Mouse (Mus musculus) olfactory bulb, adult 2 months (tissue): ENCODE data around the gene Ddah1. TPM values are rescaled to one million over a fixed set of nuclear protein-coding genes. Genes with fewer than 3 reads are reported as not detected.

Experiments
- H3K27ac ChIP-seq: fragments of 200-500 bp; 2 replicates; pipeline ENCODE4 v1.5.1; 2012; ENCODE audit warnings: low read depth, low read length; ENCODE audit not compliant: insufficient read depth
- H3K4me1 ChIP-seq: fragments of 200-500 bp; 2 replicates; pipeline ENCODE4 v1.6.1; 2012; ENCODE audit warnings: low read length; ENCODE audit not compliant: control insufficient read depth, insufficient read depth
- H3K4me3 ChIP-seq: fragments of 200-500 bp; 2 replicates; pipeline ENCODE4 v1.5.1; 2012; ENCODE audit warnings: mild to moderate bottlenecking, low read depth, low read length, moderate library complexity; ENCODE audit not compliant: insufficient read depth
- CTCF ChIP-seq: fragments of 200-500 bp; IDR thresholded peaks from 2 replicates; pipeline ENCODE4 v1.5.1; 2012; ENCODE audit warnings: low read depth, mild to moderate bottlenecking, low read length, moderate library complexity; ENCODE audit not compliant: insufficient read depth
- POLR2A ChIP-seq: fragments of 200-500 bp; IDR thresholded peaks from 2 replicates; pipeline ENCODE4 v1.6.1; 2012; ENCODE audit warnings: mild to moderate bottlenecking, low read depth, low read length, moderate library complexity; ENCODE audit not compliant: insufficient read depth
- WGBS: fragments of 180-500 bp; shearing (Covaris S2); methylation state at CpG from one replicate; pipeline ENCODE4 v1.1.7; 2018; 5-methylcytosine and 5-hydroxymethylcytosine counted together
- polyA plus RNA-seq: library from polyadenylated mRNA; stranded (reverse); fragments of >200 nt; gene quantifications from 2 replicates; pipeline ENCODE4 v1.2.4, GENCODE M21; 2012; ENCODE audit warnings: low replicate concordance; ENCODE audit not compliant: missing spikeins, insufficient read depth, insufficient read length

Ddah1 gene
- polyA plus RNA-seq, 1 experiment: not detected

DNA sequence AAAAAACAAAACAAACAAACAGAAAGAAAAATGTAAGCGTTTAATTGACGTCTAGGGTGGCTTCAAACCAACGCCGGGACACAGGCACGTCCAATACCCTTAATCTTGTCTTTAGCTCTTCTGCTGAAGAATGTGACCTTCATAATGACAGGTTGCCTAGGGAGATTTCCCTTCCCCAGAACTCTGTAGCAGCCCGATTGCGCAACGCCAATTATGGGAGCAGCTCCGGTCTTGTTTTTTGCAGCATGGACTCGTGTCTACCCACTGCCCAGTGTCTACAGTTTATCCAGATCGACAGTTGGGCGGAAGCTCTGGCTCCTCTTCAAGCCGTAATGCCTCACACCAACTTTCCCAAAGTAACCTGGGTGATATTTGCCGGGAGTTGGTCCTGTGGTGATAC, 19.8 kb upstream of the Ddah1 start:
- Histone ChIP-seq H3K27ac (no peak overlapping the region), H3K4me1 (peaks cover 3% of the 10 kb centered on the region; the same call in 1 of the 2 replicates), H3K4me3 (no peak overlapping the region)
- 93% methylated on average over 14 of the region's 14 CpGs for WGBS
- TF ChIP-seq POLR2A (no peak), CTCF (no peak)

DNA sequence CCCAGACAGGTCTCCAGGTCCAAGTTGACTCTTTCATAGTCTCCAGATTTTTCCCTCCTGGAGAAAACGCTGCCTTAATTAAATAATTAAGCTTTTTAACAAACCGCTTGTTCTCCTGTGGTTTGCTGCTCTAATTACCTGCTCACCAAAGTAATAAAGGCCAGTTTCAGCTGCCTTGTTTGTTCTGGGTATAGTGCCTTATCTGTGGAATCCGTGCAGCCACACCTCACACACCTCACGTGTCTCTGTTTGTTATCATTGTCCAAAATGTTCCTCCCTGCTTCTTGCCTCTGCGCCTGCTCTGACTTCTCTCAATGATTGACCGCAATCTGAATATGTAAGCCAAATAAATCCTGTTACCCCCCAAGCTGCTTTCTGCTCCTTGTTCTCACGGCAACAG, 18.6 kb upstream of the Ddah1 start:
- H3K4me1 ChIP-seq: peaks cover 3% of the 10 kb centered on the region; the same call in 1 of the 2 replicates
- 79% methylated on average over 7 of the region's 7 CpGs for WGBS
- no peak overlapping the region for H3K4me3 ChIP-seq
- no peak for TF ChIP-seq CTCF
- TF ChIP-seq POLR2A: no peak
- no peak overlapping the region for H3K27ac ChIP-seq

DNA sequence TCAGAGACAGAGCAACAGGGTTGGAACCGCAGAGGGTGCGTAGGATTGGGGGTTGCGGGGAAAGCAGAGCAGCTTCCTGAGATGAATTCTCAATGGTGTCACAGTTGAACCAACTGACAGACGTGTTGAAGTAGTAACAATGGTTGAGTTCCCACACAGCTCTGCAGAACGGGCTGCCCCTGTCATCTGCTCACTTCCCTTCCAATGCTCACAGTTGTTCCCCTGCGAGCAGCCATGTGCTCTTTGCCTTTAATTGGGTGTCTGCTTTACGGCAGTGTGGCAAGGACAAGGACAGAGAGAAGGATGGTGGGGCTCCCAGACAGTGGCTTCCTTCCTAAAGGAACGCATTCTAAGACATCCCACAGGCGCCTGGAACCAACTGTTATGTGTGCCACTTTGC, 15.4 kb upstream of the Ddah1 start:
- H3K27ac ChIP-seq: no peak overlapping the region
- H3K4me3 ChIP-seq: peak overlapping the region; percentile 10; the same call in 1 of the 2 replicates
- WGBS: 42% methylated on average over 9 of the region's 9 CpGs
- TF ChIP-seq CTCF: no peak
- H3K4me1 ChIP-seq: peaks cover 3% of the 10 kb centered on the region; the same call in 1 of the 2 replicates

DNA sequence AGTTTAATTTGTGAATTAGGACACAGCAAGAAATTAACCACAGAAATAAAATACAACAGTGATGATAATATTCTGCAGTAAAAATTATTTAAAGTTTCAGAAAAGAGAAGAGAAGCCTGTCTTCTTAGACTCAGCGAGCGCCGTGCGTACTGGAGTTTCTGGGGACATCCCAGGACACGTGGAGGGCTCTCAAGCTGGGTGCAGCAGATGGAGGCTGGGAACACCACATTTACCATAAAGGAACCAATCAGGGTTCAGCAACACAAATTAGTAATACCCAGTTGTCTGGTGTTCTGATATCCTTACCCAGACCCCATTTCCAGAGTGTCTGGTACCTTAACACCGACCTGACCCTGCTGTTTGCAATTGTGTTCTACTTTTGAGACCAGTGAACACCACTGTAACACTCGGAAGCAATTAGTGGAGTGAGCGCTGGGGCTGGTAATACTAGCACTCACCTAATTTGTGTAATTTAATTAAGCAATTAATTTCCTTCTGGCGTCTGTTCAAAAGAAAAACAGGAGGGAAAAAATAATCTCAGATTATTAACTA, 14.9 kb upstream of the Ddah1 start:
- no peak for TF ChIP-seq CTCF
- TF ChIP-seq POLR2A: no peak
- no peak overlapping the region for H3K4me3 ChIP-seq
- 76% methylated on average over 9 of the region's 9 CpGs for WGBS
- no peak overlapping the region for H3K27ac ChIP-seq
- peaks cover 3% of the 10 kb centered on the region; the same call in 1 of the 2 replicates for H3K4me1 ChIP-seq

DNA sequence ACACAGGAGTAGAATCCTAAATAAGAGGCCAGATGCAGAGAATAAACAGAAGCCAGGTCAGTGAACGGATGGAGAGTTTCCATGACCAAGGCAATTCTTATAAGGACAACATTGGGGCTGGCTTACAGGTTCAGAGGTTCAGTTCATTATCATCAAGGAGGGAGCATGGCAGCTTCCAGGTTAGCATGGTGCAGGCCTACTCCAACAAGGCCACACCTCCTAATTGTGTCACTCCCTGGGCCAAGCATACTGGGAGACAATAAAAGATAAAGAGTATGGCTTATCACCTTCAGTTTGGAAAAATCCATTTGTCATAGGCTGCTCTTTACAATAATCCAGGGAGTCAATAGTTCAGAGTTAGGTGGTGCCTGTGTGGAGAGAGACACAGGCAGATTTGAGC, 9.8 kb upstream of the Ddah1 start:
- Histone ChIP-seq H3K27ac (no peak overlapping the region), H3K4me3 (no peak overlapping the region), H3K4me1 (no peaks in the 10 kb centered on the region)
- no peak for TF ChIP-seq POLR2A
- no peak for TF ChIP-seq CTCF
- 78% methylated on average over 1 of the region's 1 CpGs for WGBS

DNA sequence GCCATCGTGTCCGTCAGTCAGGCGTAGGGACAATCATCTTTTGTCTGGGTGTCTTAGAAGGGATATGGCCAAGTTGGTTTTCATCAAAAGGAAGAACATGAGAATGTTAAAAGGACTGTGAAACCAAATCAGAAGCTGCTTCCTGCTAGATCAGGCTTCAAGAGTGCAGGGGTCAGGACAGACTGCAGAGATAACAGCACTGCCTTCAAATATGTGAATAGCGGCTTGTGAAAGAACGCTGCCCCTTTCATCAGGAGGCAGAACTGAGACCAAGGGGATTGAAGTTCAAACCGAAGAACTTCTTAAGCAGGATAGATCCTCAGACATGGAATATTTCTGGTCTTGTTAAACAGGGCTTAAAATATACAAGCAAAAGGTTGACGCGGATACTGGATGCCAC, 2.0 kb upstream of the Ddah1 start:
- WGBS: 91% methylated on average over 8 of the region's 8 CpGs
- Histone ChIP-seq H3K4me3 (no peak overlapping the region), H3K27ac (no peak overlapping the region), H3K4me1 (peaks cover 12% of the 10 kb centered on the region)
- TF ChIP-seq CTCF (no peak), POLR2A (no peak)

DNA sequence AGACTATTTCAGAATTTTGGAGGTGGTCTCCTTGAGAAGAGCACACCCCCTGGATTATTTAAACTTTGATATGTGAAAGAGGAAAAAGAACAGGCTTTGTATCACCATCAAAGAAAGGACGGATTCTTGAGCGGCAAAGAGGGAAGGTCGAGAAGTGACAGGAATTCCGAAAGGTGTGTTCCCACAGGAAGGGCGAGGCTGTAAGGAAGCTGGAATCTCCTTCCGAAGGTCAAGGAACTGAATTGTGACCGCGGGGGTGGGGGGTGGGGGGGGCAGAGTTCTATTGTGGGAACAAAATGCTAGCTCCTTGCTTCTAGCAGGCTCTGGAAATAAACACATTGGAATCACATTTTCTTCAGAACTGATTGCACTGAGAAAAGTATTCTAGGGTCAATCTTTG, 1.3 kb upstream of the Ddah1 start:
- WGBS: 76% methylated on average over 8 of the region's 8 CpGs
- TF ChIP-seq CTCF (no peak), POLR2A (no peak)
- peaks cover 12% of the 10 kb centered on the region for H3K4me1 ChIP-seq
- H3K27ac ChIP-seq: no peak overlapping the region
- no peak overlapping the region for H3K4me3 ChIP-seq

DNA sequence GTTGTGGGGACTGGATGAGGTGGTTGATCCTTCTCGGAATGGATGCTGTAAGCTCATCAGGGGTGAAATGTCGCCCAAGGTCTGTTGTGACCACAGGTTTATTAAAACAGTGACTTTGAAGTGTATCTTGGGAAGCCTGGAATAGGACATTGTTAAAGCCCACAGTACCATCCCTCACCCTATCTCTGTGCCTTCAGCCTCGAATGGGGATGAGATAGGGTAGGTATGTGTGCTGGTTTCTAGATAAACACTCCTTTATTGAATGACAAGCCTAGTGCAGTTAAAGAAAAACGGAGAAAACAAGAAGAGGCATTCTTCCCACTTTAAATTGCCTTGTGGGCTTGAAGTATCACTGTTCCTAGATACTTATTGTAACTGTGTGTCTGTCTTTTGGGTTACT, 631 bp upstream of the Ddah1 start:
- H3K27ac ChIP-seq: no peak overlapping the region
- H3K4me1 ChIP-seq: peaks cover 12% of the 10 kb centered on the region
- 67% methylated on average over 4 of the region's 4 CpGs for WGBS
- H3K4me3 ChIP-seq: no peak overlapping the region
- TF ChIP-seq CTCF (no peak), POLR2A (no peak)

DNA sequence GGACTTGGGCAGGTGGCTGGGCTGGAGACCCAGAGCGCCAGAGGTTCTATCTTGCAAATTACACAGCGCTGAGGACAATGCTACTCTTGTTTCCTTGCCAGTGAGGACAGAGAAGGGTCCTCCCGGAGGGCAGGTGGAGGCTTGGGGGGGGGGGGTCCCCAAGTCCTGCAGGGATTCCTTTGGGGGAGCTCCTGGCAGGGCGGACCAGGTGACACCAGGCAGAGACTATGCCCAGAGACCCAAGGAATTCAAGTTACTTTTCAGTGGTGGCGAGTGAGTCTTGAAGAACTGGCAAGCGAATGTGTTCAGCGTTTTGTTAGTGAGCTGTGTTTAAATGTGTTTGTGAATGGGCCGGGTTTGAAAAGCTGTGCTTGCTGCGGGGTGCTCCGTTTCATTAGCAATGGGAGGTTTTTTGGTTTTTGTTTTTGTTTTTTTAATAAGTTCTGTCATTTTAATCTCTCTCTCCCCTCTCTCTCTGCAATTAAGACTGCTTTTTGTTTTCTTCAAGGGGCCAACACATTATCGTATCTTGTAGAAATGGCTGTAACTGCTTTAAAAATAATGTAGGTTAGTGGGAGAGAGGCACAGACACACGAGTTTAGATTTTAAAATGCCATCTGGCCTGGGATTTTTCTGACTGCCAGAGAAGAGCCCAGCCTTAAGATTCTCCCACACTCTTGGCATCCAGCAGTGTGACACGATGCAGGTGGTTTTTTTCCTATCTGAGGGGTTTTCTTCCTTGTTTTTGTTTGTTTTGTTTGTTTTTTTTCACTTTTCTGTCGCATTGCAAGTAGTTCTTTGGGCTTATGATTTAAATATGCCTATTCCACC, 1.1 kb downstream of the Ddah1 start:
- peak overlapping the region; percentile 88 for H3K4me3 ChIP-seq
- 16% methylated on average over 14 of the region's 14 CpGs for WGBS
- no peak overlapping the region for H3K27ac ChIP-seq
- peaks cover 12% of the 10 kb centered on the region for H3K4me1 ChIP-seq
- no peak for TF ChIP-seq POLR2A
- TF ChIP-seq CTCF: no peak

DNA sequence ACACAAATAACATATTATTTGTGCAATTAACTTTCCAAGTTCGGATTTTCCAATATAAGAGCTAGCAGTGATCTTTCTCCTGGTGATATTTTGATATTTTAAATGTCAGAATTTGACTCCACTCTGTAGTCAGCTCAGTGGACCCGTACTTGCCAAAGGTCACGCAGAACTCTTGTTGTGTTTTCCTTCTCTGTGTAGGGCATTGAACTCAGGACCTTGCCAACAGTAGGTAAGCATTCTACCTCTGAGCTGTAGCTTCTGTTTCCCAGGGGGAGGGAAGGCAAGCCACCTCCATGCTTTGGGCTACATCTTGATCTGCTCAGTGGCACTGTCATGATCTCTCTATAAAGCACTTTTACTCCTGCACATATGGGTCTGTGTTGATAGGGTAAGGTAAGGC, 2.1 kb downstream of the Ddah1 start:
- H3K4me3 ChIP-seq: no peak overlapping the region
- peaks cover 12% of the 10 kb centered on the region for H3K4me1 ChIP-seq
- TF ChIP-seq CTCF (no peak), POLR2A (no peak)
- WGBS: 87% methylated on average over 3 of the region's 3 CpGs
- H3K27ac ChIP-seq: no peak overlapping the region
